Mouse (Mus musculus): ENCODE data around the gene Vps72.
"Not testable (repeated sequence)": the region's sequence is repeated elsewhere in the genome, so short reads cannot be mapped to it uniquely, and the experiment has no call there.

Vps72 gene

GRCm38 (mm10) chr3:95110911-95111726, at the start of gene Vps72:
Vps72 (plus strand) TSS chr3:95111022.
- peak; percentile 87 to 93 for DNase-seq (ENCODE audit: low spot score in 2 of 2)

GRCm38 (mm10) chr3:95063741-95064140, 47.1 kb upstream of the Vps72 start:
- DNase-seq (ENCODE audit: low spot score in 2 of 2): no peak

GRCm38 (mm10) chr3:95065553-95065952, 45.3 kb upstream of the Vps72 start:
- no peak for DNase-seq (ENCODE audit: low spot score in 2 of 2)

DNA sequence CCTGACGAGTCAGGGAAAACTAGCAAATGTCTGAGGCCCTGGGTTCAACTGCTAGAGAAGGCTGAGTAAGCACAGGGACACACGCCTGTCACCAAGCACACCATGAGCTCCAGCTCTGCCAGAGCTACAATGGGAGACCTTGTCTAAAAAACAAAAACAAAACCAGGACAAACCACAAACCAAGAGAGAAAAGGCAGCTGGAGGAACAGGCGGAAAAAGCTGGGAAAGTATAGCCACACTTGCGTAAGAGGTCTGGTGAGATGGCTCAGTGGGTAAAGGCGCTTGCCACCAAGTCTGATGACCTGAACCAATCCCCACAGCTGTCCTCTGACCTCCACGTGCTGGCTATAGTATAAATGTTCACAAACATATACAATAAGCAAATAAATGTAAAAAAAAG, 44.7 kb upstream of the Vps72 start:
- DNase-seq (ENCODE audit: low spot score in 2 of 2): no peak

DNA sequence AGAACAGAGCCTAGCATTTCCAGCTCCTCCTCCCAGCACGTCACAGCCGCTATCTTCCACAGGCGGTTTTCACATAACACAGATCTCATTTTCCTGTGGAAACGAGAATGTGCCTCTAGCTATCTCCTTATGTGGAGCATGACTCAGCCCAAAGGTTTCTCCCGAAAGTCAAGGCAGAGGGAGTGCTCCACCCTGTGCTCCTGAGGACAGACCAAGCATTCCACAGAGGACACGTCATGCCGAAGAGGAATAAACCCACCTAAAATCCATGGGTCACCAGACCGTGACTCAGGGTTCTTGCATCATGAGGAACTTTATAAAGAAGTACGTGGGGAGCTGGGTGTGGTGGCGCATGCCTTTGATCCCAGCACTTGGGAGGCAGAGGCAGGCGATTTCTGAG, 44.3 kb upstream of the Vps72 start:
- DNase-seq (ENCODE audit: low spot score in 2 of 2): no peak

GRCm38 (mm10) chr3:95071606-95072005, 39.2 kb upstream of the Vps72 start:
- no peak for DNase-seq (ENCODE audit: low spot score in 2 of 2)

GRCm38 (mm10) chr3:95088071-95088470, 22.8 kb upstream of the Vps72 start:
- DNase-seq (ENCODE audit: low spot score in 2 of 2): no peak

DNA sequence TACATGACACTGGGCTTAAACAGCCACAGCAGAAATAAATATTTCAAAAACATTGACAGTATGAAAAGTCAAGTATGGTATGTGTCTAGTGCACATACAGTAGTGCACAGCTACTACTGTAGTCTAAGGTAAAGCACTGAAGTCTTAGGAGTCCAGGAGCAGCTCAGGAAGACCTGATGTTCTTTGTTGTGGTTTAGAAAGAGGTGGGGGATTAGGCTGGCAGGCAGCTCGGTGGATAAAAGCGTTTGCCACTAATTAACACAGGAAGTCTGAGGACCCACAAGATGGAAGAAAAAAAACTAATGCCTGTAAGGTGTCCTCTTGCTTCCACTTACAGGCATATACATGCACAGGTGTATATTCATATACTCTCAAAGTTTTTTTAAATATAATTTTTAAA, 10.0 kb upstream of the Vps72 start:
- DNase-seq (ENCODE audit: low spot score in 2 of 2): no peak

DNA sequence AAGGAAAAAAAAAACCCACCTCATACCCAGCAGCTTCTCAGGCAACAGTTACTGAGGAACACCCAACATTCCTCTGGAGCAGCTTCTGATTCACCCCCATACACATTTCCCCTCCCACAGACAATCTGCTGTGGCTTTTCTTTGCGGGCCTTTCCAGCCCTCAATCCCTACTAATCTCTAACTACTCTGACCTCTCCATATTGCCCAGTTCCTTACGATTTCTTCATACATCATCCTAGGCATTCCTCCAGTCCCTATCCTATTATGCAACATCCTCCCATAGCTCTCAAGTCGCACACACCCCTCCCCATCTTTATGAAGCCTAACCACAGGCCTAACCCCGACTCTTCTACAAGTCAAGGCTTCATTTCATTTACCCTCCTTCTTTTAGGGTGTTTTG, 5.7 kb upstream of the Vps72 start:
- DNase-seq (ENCODE audit: low spot score in 2 of 2): no peak

GRCm38 (mm10) chr3:95105586-95106337, 5.1 kb upstream of the Vps72 start:
- no peak for DNase-seq (ENCODE audit: low spot score in 2 of 2)

GRCm38 (mm10) chr3:95106338-95107117, 4.3 kb upstream of the Vps72 start, which contains the start of gene Pip5k1a:
Pip5k1a (minus strand) TSS chr3:95106930.
- peak; percentile 89 to 97 for DNase-seq (ENCODE audit: low spot score in 2 of 2)

GRCm38 (mm10) chr3:95107308-95107707, 3.5 kb upstream of the Vps72 start:
- DNase-seq (ENCODE audit: low spot score in 2 of 2): not testable (repeated sequence)

DNA sequence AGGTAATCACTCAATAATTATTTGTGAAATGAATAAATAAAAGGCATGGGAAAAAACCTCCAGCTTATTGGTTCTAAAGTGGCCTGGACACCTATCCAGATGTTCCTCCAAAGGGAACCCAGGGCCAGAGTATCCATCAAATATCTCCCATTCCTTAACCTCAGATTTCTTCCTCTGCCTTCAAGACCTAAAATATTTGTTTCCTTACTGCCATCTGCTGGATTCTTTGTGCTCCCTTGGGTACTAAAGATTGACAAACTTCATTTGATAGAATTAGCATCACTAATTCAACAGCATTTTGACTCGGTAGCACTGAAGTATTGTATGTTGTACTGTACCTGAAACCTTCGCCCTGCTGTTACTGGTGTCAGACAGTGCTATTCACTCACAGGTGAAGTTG, 2.9 kb upstream of the Vps72 start:
- no peak for DNase-seq (ENCODE audit: low spot score in 2 of 2)

DNA sequence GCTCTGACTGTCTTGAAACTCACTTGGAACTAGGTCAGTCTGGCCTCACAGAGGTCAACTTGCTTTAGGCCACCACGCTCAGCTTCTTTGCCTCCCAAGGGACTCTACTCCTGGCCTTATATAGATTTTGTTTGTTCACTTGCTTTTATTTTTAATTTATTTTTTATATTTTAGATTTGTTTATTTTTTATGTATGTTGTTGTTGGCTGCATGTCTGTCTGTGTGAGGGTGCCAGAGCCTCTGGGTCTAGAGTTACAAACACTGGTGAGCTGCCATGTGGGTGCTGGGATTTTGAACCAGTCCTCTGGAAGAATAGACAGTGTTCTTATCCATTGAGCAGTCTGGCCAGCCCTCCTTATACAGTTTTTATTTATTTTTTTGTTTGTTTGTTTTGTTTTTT, 1.9 kb downstream of the Vps72 start:
- no peak for DNase-seq (ENCODE audit: low spot score in 2 of 2)

- DNase-seq (ENCODE audit: low spot score in 2 of 2): no peak
These were observed 6.9 kb downstream of the Vps72 start for GRCm38 (mm10) chr3:95117751-95118150.

GRCm38 (mm10) chr3:95121580-95121979, 10.8 kb downstream of the Vps72 start:
- DNase-seq (ENCODE audit: low spot score in 2 of 2): no peak

GRCm38 (mm10) chr3:95124246-95124645, 13.4 kb downstream of the Vps72 start, which contains the start of gene Tmod4:
Tmod4 (plus strand) TSS chr3:95124476.
- no peak for DNase-seq (ENCODE audit: low spot score in 2 of 2)

DNA sequence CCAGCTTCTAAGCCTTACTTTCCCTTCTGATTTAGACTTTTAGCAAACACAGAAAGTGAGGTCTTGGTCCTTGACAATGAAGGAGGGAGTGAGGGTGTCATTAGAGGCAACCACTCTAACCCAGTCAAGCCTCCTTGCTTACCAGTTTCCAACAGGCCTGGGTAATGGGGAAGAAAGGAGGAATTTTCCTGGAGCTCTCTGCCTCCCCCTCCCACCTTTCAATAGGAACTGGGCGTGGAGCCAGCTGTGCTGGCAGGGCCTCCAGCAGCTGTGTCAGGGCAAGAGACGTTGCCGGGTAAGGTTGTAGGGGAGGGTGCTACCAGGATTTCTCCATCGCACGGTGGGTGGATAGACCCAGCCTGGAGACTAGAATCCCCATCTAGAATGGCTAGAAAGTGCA, 14.2 kb downstream of the Vps72 start:
- DNase-seq (ENCODE audit: low spot score in 2 of 2): no peak

DNA sequence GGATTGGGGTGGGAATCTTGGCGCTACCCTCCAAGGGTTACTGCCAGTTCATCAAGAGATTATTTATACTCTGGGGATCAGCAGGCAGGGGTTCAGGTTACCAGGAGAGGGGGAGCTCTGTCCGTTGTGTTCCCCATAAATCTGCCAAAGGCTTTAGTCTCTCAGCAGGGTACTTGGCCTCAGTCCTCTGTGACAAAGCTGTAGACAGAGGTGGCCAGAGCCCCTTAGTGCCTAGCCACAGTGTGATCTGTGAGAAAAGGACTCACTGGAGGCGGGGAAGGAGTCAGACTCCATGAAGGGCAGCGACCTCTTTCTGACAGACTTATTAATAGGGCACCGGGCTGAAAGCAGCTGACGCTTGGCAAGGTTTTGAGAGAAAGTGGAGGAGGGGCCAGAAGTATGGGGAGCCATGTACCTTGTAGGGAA, 18.4 kb downstream of the Vps72 start:
- no peak for DNase-seq (ENCODE audit: low spot score in 2 of 2)

GRCm38 (mm10) chr3:95130081-95130480, 19.3 kb downstream of the Vps72 start:
- DNase-seq (ENCODE audit: low spot score in 2 of 2): no peak

- not testable (repeated sequence) for DNase-seq (ENCODE audit: low spot score in 2 of 2)
These were observed 21.6 kb downstream of the Vps72 start for GRCm38 (mm10) chr3:95132389-95132788.

- DNase-seq (ENCODE audit: low spot score in 2 of 2): no peak
These were observed 22.4 kb downstream of the Vps72 start for GRCm38 (mm10) chr3:95133176-95133575.

Measured in spleen, postnatal 10 days (tissue).